Comparison of ENCODE assay signal across 7 mouse cellular contexts in genomic region chr1:90206684-90207083, GRCm38 (mm10). TPM values are rescaled to one million over a fixed set of nuclear protein-coding genes. Genes with fewer than 3 reads are reported as not detected.
DNase-seq lines count a peak whose midpoint lies in the region; ATAC-seq and TF ChIP-seq lines count a peak whose summit lies in the region.

No protein-coding gene starts in this region.

- TF ChIP-seq POLR2A in spleen, adult 2 months (IDR thresholded peaks at IDR 0.05; ENCODE audit: low read depth, low read length) = no peak

- no peak for TF ChIP-seq CTCF in spleen, adult 2 months (IDR thresholded peaks at IDR 0.05; ENCODE audit: extremely low read depth, insufficient read depth, insufficient read length, insufficient replicate concordance)

- 75% methylated on average over 3 of the region's 3 CpGs for WGBS in spleen, adult 2 months
- 61% methylated on average over 3 of the region's 3 CpGs for WGBS in heart, embryonic 13.5 days
- 33% methylated on average over 3 of the region's 3 CpGs for WGBS in limb, embryonic 15.5 days

- no peaks in the 10 kb centered on the region for H3K27me3 ChIP-seq in spleen, adult 2 months (ENCODE audit: control insufficient read depth, insufficient read depth, low read length)
- H3K27me3 ChIP-seq in heart, embryonic 13.5 days (replicated peaks) = peaks cover 16% of the 10 kb centered on the region
- 0 out of 2 replicates have a peak, but pooled peaks cover 3% of the 10 kb centered on the region for H3K27me3 ChIP-seq in limb, embryonic 15.5 days

- H3K36me3 ChIP-seq in spleen, adult 2 months (ENCODE audit: control insufficient read depth, insufficient read depth, low read length) = no peaks in the 10 kb centered on the region
- peaks cover 4% of the 10 kb centered on the region; the same call in 1 of the 2 replicates for H3K36me3 ChIP-seq in heart, embryonic 13.5 days
- no peaks in the 10 kb centered on the region; the same call in 1 of the 2 replicates for H3K36me3 ChIP-seq in limb, embryonic 15.5 days

- ATAC-seq in heart, embryonic 13.5 days (ENCODE audit: extremely low read depth, insufficient number of reproducible peaks, low FRiP score, low TSS enrichment) = no peak
- ATAC-seq in limb, embryonic 15.5 days (ENCODE audit: insufficient number of reproducible peaks, low FRiP score, low TSS enrichment, low read depth) = no peak

- peak overlapping the region; percentile 70 for H3K4me2 ChIP-seq in heart, embryonic 13.5 days
- H3K4me2 ChIP-seq in limb, embryonic 15.5 days = peak overlapping the region; percentile 50

- peak overlapping the region; percentile 86 for H3K9ac ChIP-seq in heart, embryonic 13.5 days
- peak overlapping the region; percentile 10; the same call in 1 of the 2 replicates for H3K9ac ChIP-seq in limb, embryonic 15.5 days

- H3K27ac ChIP-seq in spleen, adult 2 months (ENCODE audit: insufficient read depth, low read length) = 0 out of 2 replicates have a peak overlapping the region, but pooled peaks have one; percentile 14
- H3K27ac ChIP-seq in heart, embryonic 13.5 days (replicated peaks) = peak overlapping the region; percentile 82
- H3K27ac ChIP-seq in limb, embryonic 15.5 days = peak overlapping the region; percentile 17; the same call in 1 of the 2 replicates

- H3K4me1 ChIP-seq in spleen, adult 2 months (ENCODE audit: control insufficient read depth, insufficient read depth, insufficient read length) = no peaks in the 10 kb centered on the region; the same call in 1 of the 2 replicates
- H3K4me1 ChIP-seq in heart, embryonic 13.5 days = peaks cover 76% of the 10 kb centered on the region
- H3K4me1 ChIP-seq in limb, embryonic 15.5 days = peaks cover 80% of the 10 kb centered on the region

- H3K9me3 ChIP-seq in heart, embryonic 13.5 days = no peaks in the 10 kb centered on the region
- H3K9me3 ChIP-seq in limb, embryonic 15.5 days = no peaks in the 10 kb centered on the region

- no peak overlapping the region for H3K4me3 ChIP-seq in spleen, adult 2 months (ENCODE audit: extremely low read depth, insufficient read depth, insufficient read length)
- H3K4me3 ChIP-seq in heart, embryonic 13.5 days = peak overlapping the region; percentile 64
- H3K4me3 ChIP-seq in limb, embryonic 15.5 days = peak overlapping the region; percentile 60

- no peak for DNase-seq in spleen, adult 2 months (ENCODE audit: low read depth in 1 of 2, low spot score in 2 of 2)
- no peak for DNase-seq in spleen, postnatal 14 days (ENCODE audit: low spot score in 2 of 2)
- no peak for DNase-seq in embryo, embryonic 11 days
- no peak for DNase-seq in frontal cortex, postnatal 36 days (ENCODE audit: low spot score in 2 of 2)
- DNase-seq in cerebellum, adult 8-10 months = no peak

RNA-seq across cellular contexts. Expression of gene Ackr3, which starts 2.9 kb away (rescaled TPM):
- 84.8 and 119 TPM in 2 replicates for polyA plus RNA-seq in spleen, adult 2 months (2012; rRNA removed)
- polyA plus RNA-seq in heart, embryonic 13.5 days (2015; fragmentation: Nextera tagmentation; extraction: Ambion mirVana) = 38.3 and 38.5 TPM in 2 replicates
- polyA plus RNA-seq in limb, embryonic 15.5 days (2015; fragmentation: Nextera tagmentation; extraction: Ambion mirVana) = 34.6 and 38.1 TPM in 2 replicates

RNA-seq across cellular contexts. Expression of gene Iqca, which starts 53.5 kb away (rescaled TPM):
- polyA plus RNA-seq in spleen, adult 2 months (2012; rRNA removed) = not detected in 2 replicates
- polyA plus RNA-seq in heart, embryonic 13.5 days (2015; fragmentation: Nextera tagmentation; extraction: Ambion mirVana) = 0.06 and 0.33 TPM in 2 replicates
- 0.19 TPM in 1 of 2 replicates, not detected in the other for polyA plus RNA-seq in limb, embryonic 15.5 days (2015; fragmentation: Nextera tagmentation; extraction: Ambion mirVana)

Comparison
In these comparisons a context has a peak if more than half of its experiments do, and no peak if none do; other contexts are left out.
1. H3K27ac ChIP-seq: peak in every context shown above with its lines; median percentile 82 in heart, embryonic 13.5 days; 17 in limb, embryonic 15.5 days; 14 in spleen, adult 2 months.